Mouse (Mus musculus) frontal cortex, postnatal 14 days (tissue): Measurements from ENCODE around the gene Mctp2.

ENCODE experiments used
- DNase-seq, 2 experiments: peaks; one replicate each; pipeline ENCODE4 v3.0.0; 2022; ENCODE audit warnings: low spot score in 2 of 2

Gene Mctp2

GRCm38 (mm10) chr7:72306382-72306841, at the start of gene Mctp2:
Mctp2 (minus strand) TSS chr7:72306608.
- peak in 1 of 2 experiments; percentile 5 for DNase-seq

DNA sequence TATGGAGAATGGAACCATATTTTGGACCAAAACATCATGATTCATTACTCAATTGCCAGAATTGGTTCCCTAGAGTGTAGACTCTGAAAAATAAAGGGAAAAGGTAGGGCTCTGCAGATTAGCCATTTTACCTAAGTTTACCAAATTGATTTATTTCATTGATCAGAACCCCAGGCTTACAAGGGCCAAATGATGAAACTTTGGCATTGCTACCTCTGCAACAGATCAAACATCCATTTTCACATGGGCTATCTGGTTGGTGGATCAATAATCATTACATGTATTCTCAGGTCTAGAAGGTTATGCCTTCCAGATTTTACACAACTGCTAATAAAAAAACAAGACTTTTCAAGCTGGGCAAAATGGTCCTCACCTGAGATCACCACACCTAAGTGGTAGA, 39.5 kb upstream of the Mctp2 start:
- DNase-seq: no peak

DNA sequence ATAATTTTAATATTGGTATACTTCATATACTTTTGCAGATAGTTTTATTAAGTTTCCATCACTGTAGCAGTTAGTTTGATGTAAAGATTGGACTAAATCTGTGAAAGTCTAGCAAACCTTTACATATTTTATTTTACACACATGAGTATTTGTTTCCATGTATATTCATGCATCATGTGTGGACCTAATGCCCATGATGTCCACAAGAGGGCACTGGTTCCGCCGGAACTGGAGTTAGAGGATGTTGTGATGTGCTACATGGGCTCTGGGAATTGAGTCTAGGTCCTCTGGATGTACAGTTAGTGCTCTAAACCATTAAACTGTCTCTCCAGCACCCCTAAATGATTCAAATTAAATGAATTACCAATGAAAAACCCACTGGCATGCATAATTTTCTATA, 37.3 kb upstream of the Mctp2 start:
- DNase-seq: no peak

- DNase-seq: no peak
Measured at GRCm38 (mm10) chr7:72342822-72343221, 36.4 kb upstream of the Mctp2 start.

DNA sequence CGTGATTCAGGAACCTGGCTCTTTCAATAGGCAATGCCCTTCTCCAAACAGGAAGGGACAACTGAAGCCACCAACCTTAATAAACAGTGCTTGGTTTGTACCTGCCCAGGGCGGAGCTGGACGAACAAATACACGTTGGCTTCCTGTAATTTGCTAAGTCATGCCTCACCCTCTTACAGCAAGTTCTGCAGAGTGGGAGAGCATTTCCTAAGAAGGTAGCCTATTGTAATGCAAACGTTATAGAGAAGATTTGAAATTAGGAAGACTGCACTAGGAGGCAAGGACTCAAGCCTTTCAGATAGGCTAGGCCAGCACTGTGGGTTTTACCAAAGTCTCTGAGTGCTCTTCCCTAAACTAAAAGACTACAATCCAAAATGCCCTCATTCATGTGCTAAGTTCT, 19.6 kb upstream of the Mctp2 start:
- no peak for DNase-seq

- no peak for DNase-seq
Measured at GRCm38 (mm10) chr7:72320906-72321305, 14.5 kb upstream of the Mctp2 start.

DNA sequence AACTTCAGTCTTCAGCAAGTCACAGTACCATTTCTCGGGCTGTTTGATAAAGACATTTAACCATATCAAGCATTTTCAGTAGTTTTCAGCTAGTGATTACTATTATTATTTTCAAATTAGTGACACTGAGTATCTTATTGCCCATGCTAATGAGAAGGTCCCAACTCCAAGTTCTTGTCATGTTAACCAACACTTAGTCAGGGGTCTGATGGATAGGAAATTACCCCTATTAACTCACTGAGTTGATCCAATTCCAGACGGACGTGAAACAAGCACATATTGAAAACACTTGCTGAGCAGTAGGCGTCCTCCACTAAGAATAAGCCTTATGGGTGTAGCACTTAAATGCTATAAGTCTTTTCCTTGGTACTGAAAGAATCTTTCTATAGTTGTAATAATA, 14.0 kb upstream of the Mctp2 start:
- DNase-seq: no peak

GRCm38 (mm10) chr7:72314395-72315060, 8.1 kb upstream of the Mctp2 start:
- DNase-seq: no peak

GRCm38 (mm10) chr7:72313908-72314307, 7.5 kb upstream of the Mctp2 start:
- DNase-seq: no peak

- DNase-seq: no peak
Measured at GRCm38 (mm10) chr7:72311582-72311981, 5.2 kb upstream of the Mctp2 start.

DNA sequence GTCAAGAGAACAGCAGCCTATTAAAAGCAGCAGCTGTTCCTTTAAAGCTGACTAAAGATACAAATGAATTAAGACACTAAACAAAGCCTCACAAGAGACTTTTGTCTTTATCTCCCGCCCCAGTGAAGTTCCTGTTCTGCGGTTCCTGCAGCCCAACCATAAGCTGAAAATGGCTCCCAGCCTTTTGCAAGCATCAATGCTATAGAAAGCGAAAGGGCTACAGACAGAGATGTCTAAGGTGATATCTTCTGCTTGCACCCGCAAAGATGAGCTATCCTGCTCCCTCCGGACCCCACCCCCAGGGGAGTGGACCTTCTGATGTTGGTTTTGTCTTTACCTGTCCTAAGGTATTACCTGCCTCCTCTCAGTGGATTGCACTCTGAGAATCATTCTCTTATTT, 1.7 kb upstream of the Mctp2 start:
- no peak for DNase-seq

- no peak for DNase-seq
Measured at GRCm38 (mm10) chr7:72306847-72307246, 439 bp upstream of the Mctp2 start.

- DNase-seq: no peak
Measured at GRCm38 (mm10) chr7:72305971-72306370, 437 bp downstream of the Mctp2 start.

DNA sequence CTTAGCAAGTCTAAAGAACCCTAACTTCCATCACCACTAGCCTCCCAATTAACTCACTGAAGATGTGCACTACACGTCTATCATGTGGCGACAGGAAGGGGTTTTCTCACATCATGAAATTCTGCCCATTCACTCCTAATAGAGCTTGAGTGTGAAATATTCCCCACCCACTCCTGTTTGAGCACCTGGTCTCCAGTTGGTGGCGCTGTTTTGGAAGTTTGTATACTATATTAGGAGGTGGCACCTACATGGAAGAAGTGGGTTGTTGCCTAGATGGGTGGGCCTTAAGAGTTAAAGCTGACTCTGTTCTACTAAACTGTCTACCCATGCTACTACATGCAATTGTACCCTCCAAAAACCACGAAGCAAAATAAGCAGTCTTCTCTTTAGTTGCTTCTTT, 4.7 kb downstream of the Mctp2 start:
- DNase-seq: no peak

DNA sequence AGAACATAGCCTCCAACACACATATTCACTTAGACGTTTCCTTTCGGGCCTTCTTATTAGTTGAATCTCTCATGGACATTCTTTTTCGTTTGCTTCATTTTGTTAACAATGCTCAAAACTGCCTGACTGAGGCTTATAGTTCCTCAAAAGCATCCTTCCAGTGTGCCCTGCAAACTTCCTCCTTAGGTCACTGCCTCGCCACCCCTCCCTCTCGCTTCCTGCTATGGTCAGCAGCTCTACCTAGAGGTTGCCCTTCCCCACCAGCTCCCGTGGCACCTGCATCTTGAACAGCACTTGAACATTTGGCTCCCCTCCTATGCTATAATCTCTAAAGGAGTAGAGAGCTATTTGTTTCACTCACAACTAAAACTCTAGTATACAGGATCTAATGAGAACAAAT, 6.7 kb downstream of the Mctp2 start:
- no peak for DNase-seq

DNA sequence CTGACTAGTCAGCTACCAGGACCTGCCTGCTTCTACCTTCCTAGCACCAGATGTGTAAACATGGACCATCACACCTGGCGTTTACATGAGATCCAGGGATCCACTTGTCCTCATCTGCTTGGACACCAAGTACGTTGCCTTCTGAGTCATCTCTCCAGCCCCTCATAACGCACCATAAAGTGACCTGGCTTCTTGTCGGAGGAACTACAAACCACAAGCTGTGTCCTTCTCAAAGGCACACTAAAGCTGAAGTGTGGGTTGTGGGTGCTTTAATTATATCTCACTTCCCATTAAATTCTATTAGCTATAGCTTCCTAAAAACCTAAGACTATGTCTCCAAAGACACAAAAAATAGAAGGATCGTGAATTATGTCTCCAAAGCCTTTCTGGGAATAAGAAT, 9.4 kb downstream of the Mctp2 start:
- DNase-seq: no peak

DNA sequence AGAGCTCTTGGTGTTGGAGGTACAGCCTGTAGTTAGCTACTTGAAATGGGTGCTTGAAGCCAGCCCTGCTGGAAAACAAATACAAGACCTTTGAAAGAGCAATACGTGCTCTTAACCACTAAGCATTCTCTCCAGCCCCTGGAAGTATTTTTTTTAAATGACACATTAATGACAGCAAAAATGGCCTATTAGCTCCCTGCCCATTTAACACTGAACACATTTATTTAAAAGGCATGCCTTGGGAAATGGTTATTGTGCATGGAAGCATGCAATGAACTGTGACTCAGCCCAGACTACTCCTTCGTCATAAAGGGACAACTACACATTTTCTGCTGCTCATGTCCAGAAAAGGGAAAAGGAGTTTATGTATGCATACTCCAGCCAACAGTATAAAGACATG, 10.2 kb downstream of the Mctp2 start:
- no peak for DNase-seq

GRCm38 (mm10) chr7:72294886-72295285, 11.5 kb downstream of the Mctp2 start:
- DNase-seq: no peak

- no peak for DNase-seq
Measured at GRCm38 (mm10) chr7:72293784-72294538, 12.4 kb downstream of the Mctp2 start.

DNA sequence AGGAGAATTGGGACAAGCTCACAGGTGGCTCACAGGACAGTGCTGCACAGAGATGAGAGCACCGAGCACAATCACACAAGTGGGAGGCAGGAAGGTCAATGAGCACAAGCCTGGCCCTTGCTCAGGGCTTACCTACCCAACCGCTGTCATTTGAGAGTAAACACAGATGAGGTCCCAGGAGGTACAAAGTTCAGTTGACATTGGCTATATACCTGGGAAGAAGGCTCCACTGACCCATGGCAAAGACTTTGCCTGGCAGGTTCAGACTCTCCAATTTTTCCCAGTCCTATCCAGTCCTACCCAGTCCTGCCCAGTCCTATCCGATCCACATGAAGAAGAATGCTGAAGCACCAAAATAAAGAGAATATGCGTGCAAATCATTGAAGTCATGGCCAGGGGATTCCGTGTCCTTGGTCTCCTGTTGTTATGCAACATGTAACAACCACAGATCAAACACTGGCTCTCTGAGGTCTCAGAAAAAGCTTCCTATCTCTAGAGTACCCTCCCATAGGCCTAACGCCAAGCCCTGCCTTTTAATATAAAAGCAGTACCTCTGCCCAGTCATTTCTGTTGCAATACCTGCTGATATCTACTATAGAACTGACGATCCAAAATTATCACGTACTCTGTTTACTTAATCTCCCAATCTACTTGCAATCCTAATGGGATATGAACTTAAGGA, 14.0 kb downstream of the Mctp2 start:
- no peak for DNase-seq

DNA sequence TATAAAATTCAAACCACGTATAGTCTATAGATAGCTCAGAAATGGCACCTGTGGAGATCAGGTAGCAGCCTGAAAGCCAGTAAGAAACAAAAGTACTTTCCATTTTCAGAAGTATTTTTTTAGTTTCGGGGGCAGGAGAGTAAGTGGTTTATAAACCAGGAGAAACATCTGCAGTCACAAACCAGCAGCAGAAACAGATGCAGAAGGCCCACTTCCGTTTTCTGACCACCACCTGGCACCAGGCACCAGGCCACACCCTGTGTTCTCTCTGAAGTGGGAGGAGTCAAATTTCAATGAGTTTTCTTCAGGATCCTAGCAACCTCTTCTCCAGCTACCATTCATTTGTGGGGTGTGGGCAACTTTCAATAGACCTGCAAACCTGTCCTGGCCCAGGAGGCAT, 25.7 kb downstream of the Mctp2 start:
- no peak for DNase-seq

DNA sequence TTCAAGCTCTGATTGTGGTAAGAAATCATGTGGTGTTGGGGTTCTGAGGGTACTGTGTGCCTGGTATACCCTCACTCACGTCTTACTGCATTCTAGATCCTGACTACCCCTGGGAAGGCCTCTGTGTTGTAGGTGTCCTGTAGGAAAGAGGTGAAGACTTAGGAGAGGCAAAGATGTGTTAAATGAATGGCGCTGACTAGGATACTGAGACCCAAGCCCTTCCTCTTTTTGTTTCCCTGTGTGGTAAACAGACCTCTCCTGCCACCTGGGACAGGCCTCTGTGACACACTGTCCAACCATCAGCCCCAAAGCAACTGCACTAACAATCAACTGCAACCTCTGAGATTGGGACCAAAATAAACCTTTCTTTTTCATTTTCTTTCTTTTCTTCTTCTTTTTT, 28.0 kb downstream of the Mctp2 start:
- DNase-seq: no peak

GRCm38 (mm10) chr7:72275513-72275912, 30.9 kb downstream of the Mctp2 start:
- no peak for DNase-seq
